Mouse (Mus musculus) lung, adult 2 months (tissue): Measurements from ENCODE around the gene Tnfaip1.

Experiments used
- CTCF ChIP-seq: fragments of 200-500 bp; IDR thresholded peaks from 2 replicates; pipeline ENCODE4 v1.5.1; 2011; ENCODE audit warnings: mild to moderate bottlenecking, low read length, control low read depth; ENCODE audit not compliant: insufficient read depth
- POLR2A ChIP-seq: fragments of 200-500 bp; IDR thresholded peaks from 2 replicates; pipeline ENCODE4 v1.6.1; 2011; ENCODE audit warnings: low read depth, mild to moderate bottlenecking, control low read depth, low read length, borderline replicate concordance; ENCODE audit errors: extremely low read depth

- no peak for TF ChIP-seq CTCF
- no peak for TF ChIP-seq POLR2A
Measured at GRCm38 (mm10) chr11:78569806-78570205, 33.7 kb upstream of the Tnfaip1 start.
